Mouse (Mus musculus): Measurements from ENCODE around the gene Adamtsl3. TPM values are rescaled to one million over a fixed set of nuclear protein-coding genes. Genes with fewer than 3 reads are reported as not detected.

Gene Adamtsl3
- polyA plus RNA-seq, 1 experiment from 2014 or later = 0.36 TPM

GRCm38 (mm10) chr7:82530583-82530982, 195.1 kb downstream of the Adamtsl3 start:
- WGBS = 85% methylated on average over 5 of the region's 5 CpGs

GRCm38 (mm10) chr7:82531376-82531775, 195.9 kb downstream of the Adamtsl3 start:
- 83% methylated on average over 7 of the region's 7 CpGs for WGBS
- H3K27me3 ChIP-seq (ENCODE audit: control insufficient read depth, insufficient read depth, low read length) = no peaks in the 10 kb centered on the region
- H3K4me1 ChIP-seq (replicated peaks; ENCODE audit: control insufficient read depth, insufficient read depth, low read length) = no peaks in the 10 kb centered on the region
- H3K9ac ChIP-seq (ENCODE audit: low read length) = no peak overlapping the region
- no peaks in the 10 kb centered on the region for H3K9me3 ChIP-seq (ENCODE audit: control insufficient read depth, low read length)
- H3K36me3 ChIP-seq (ENCODE audit: control insufficient read depth, insufficient read depth, low read length) = no peaks in the 10 kb centered on the region
- H3K4me2 ChIP-seq (ENCODE audit: low read depth, low read length, severe bottlenecking) = no peak overlapping the region
- no peak overlapping the region for H3K4me3 ChIP-seq (ENCODE audit: low read depth, low read length)
- DNase-seq (ENCODE audit: low spot score) = no peak
- no peak for ATAC-seq (replicated peaks; ENCODE audit: low FRiP score)
- no peak overlapping the region for H3K27ac ChIP-seq (ENCODE audit: low read depth, low read length)

More at GRCm38 (mm10) chr7:82530583-82530982, 195.1 kb downstream of the Adamtsl3 start:
- H3K27ac ChIP-seq (ENCODE audit: low read depth, low read length) = no peak overlapping the region
- H3K9ac ChIP-seq (ENCODE audit: low read length) = no peak overlapping the region
- no peaks in the 10 kb centered on the region for H3K36me3 ChIP-seq (ENCODE audit: control insufficient read depth, insufficient read depth, low read length)
- no peaks in the 10 kb centered on the region for H3K27me3 ChIP-seq (ENCODE audit: control insufficient read depth, insufficient read depth, low read length)
- no peaks in the 10 kb centered on the region for H3K4me1 ChIP-seq (replicated peaks; ENCODE audit: control insufficient read depth, insufficient read depth, low read length)
- ATAC-seq (replicated peaks; ENCODE audit: low FRiP score) = no peak
- no peak for DNase-seq (ENCODE audit: low spot score)
- no peak overlapping the region for H3K4me3 ChIP-seq (ENCODE audit: low read depth, low read length)
- H3K9me3 ChIP-seq (ENCODE audit: control insufficient read depth, low read length) = no peaks in the 10 kb centered on the region
- no peak overlapping the region for H3K4me2 ChIP-seq (ENCODE audit: low read depth, low read length, severe bottlenecking)

GRCm38 (mm10) chr7:82533188-82533587, 197.7 kb downstream of the Adamtsl3 start:
- ATAC-seq (replicated peaks; ENCODE audit: low FRiP score) (no peak), DNase-seq (ENCODE audit: low spot score) (no peak)
- H3K9me3 ChIP-seq (ENCODE audit: control insufficient read depth, low read length) = no peaks in the 10 kb centered on the region
- H3K4me3 ChIP-seq (ENCODE audit: low read depth, low read length) = no peak overlapping the region
- H3K9ac ChIP-seq (ENCODE audit: low read length) = no peak overlapping the region
- H3K27me3 ChIP-seq (ENCODE audit: control insufficient read depth, insufficient read depth, low read length) = no peaks in the 10 kb centered on the region
- H3K4me1 ChIP-seq (replicated peaks; ENCODE audit: control insufficient read depth, insufficient read depth, low read length) = no peaks in the 10 kb centered on the region
- H3K4me2 ChIP-seq (ENCODE audit: low read depth, low read length, severe bottlenecking) = no peak overlapping the region
- 73% methylated on average over 4 of the region's 4 CpGs for WGBS
- H3K27ac ChIP-seq (ENCODE audit: low read depth, low read length) = no peak overlapping the region
- H3K36me3 ChIP-seq (ENCODE audit: control insufficient read depth, insufficient read depth, low read length) = no peaks in the 10 kb centered on the region

- no peaks in the 10 kb centered on the region for H3K27me3 ChIP-seq (ENCODE audit: control insufficient read depth, insufficient read depth, low read length)
- no peak overlapping the region for H3K27ac ChIP-seq (ENCODE audit: low read depth, low read length)
- H3K36me3 ChIP-seq (ENCODE audit: control insufficient read depth, insufficient read depth, low read length) = no peaks in the 10 kb centered on the region
- H3K9ac ChIP-seq (ENCODE audit: low read length) = no peak overlapping the region
- no peaks in the 10 kb centered on the region for H3K4me1 ChIP-seq (replicated peaks; ENCODE audit: control insufficient read depth, insufficient read depth, low read length)
- ATAC-seq (replicated peaks; ENCODE audit: low FRiP score) (no peak), DNase-seq (ENCODE audit: low spot score) (no peak)
- no peak overlapping the region for H3K4me2 ChIP-seq (ENCODE audit: low read depth, low read length, severe bottlenecking)
- 85% methylated on average over 12 of the region's 12 CpGs for WGBS
- H3K9me3 ChIP-seq (ENCODE audit: control insufficient read depth, low read length) = no peaks in the 10 kb centered on the region
- H3K4me3 ChIP-seq (ENCODE audit: low read depth, low read length) = no peak overlapping the region
Observed at GRCm38 (mm10) chr7:82533747-82534504, 198.4 kb downstream of the Adamtsl3 start.

GRCm38 (mm10) chr7:82544390-82544919, 209.0 kb downstream of the Adamtsl3 start:
- 78% methylated on average over 6 of the region's 6 CpGs for WGBS
- Histone ChIP-seq H3K4me2 (ENCODE audit: low read depth, low read length, severe bottlenecking) (no peak overlapping the region), H3K9me3 (ENCODE audit: control insufficient read depth, low read length) (no peaks in the 10 kb centered on the region), H3K27ac (ENCODE audit: low read depth, low read length) (no peak overlapping the region), H3K27me3 (ENCODE audit: control insufficient read depth, insufficient read depth, low read length) (no peaks in the 10 kb centered on the region), H3K4me1 (replicated peaks; ENCODE audit: control insufficient read depth, insufficient read depth, low read length) (no peaks in the 10 kb centered on the region), H3K4me3 (ENCODE audit: low read depth, low read length) (no peak overlapping the region), H3K9ac (ENCODE audit: low read length) (no peak overlapping the region), H3K36me3 (ENCODE audit: control insufficient read depth, insufficient read depth, low read length) (no peaks in the 10 kb centered on the region)
- ATAC-seq (replicated peaks; ENCODE audit: low FRiP score) (no peak), DNase-seq (ENCODE audit: low spot score) (no peak)

GRCm38 (mm10) chr7:82552005-82552404, 216.5 kb downstream of the Adamtsl3 start:
- H3K36me3 ChIP-seq (ENCODE audit: control insufficient read depth, insufficient read depth, low read length) = no peaks in the 10 kb centered on the region
- WGBS = 69% methylated on average over 1 of the region's 1 CpGs

GRCm38 (mm10) chr7:82555803-82556202, 220.3 kb downstream of the Adamtsl3 start:
- Histone ChIP-seq H3K4me3 (ENCODE audit: low read depth, low read length) (no peak overlapping the region), H3K4me1 (replicated peaks; ENCODE audit: control insufficient read depth, insufficient read depth, low read length) (no peaks in the 10 kb centered on the region), H3K4me2 (ENCODE audit: low read depth, low read length, severe bottlenecking) (no peak overlapping the region), H3K9ac (ENCODE audit: low read length) (no peak overlapping the region), H3K27me3 (ENCODE audit: control insufficient read depth, insufficient read depth, low read length) (no peaks in the 10 kb centered on the region), H3K9me3 (ENCODE audit: control insufficient read depth, low read length) (no peaks in the 10 kb centered on the region), H3K27ac (ENCODE audit: low read depth, low read length) (no peak overlapping the region), H3K36me3 (ENCODE audit: control insufficient read depth, insufficient read depth, low read length) (no peaks in the 10 kb centered on the region)
- DNase-seq (ENCODE audit: low spot score) (no peak), ATAC-seq (replicated peaks; ENCODE audit: low FRiP score) (no peak)
- WGBS = 86% methylated on average over 5 of the region's 5 CpGs

More at GRCm38 (mm10) chr7:82552005-82552404, 216.5 kb downstream of the Adamtsl3 start:
- Histone ChIP-seq H3K4me1 (replicated peaks; ENCODE audit: control insufficient read depth, insufficient read depth, low read length) (no peaks in the 10 kb centered on the region), H3K4me3 (ENCODE audit: low read depth, low read length) (no peak overlapping the region), H3K4me2 (ENCODE audit: low read depth, low read length, severe bottlenecking) (no peak overlapping the region), H3K9me3 (ENCODE audit: control insufficient read depth, low read length) (no peaks in the 10 kb centered on the region), H3K27ac (ENCODE audit: low read depth, low read length) (no peak overlapping the region), H3K27me3 (ENCODE audit: control insufficient read depth, insufficient read depth, low read length) (no peaks in the 10 kb centered on the region), H3K9ac (ENCODE audit: low read length) (no peak overlapping the region)
- DNase-seq (ENCODE audit: low spot score) (no peak), ATAC-seq (replicated peaks; ENCODE audit: low FRiP score) (no peak)

GRCm38 (mm10) chr7:82556417-82556816, 220.9 kb downstream of the Adamtsl3 start:
- DNase-seq (ENCODE audit: low spot score) (no peak), ATAC-seq (replicated peaks; ENCODE audit: low FRiP score) (no peak)
- H3K9me3 ChIP-seq (ENCODE audit: control insufficient read depth, low read length) = no peaks in the 10 kb centered on the region
- H3K27me3 ChIP-seq (ENCODE audit: control insufficient read depth, insufficient read depth, low read length) = no peaks in the 10 kb centered on the region
- no peak overlapping the region for H3K4me2 ChIP-seq (ENCODE audit: low read depth, low read length, severe bottlenecking)
- no peak overlapping the region for H3K4me3 ChIP-seq (ENCODE audit: low read depth, low read length)
- WGBS = 87% methylated on average over 10 of the region's 10 CpGs
- H3K4me1 ChIP-seq (replicated peaks; ENCODE audit: control insufficient read depth, insufficient read depth, low read length) = no peaks in the 10 kb centered on the region
- H3K36me3 ChIP-seq (ENCODE audit: control insufficient read depth, insufficient read depth, low read length) = no peaks in the 10 kb centered on the region
- H3K27ac ChIP-seq (ENCODE audit: low read depth, low read length) = no peak overlapping the region
- H3K9ac ChIP-seq (ENCODE audit: low read length) = no peak overlapping the region

- Histone ChIP-seq H3K4me2 (ENCODE audit: low read depth, low read length, severe bottlenecking) (no peak overlapping the region), H3K4me1 (replicated peaks; ENCODE audit: control insufficient read depth, insufficient read depth, low read length) (no peaks in the 10 kb centered on the region)
- no peak for DNase-seq (ENCODE audit: low spot score)
Observed at GRCm38 (mm10) chr7:82557111-82557510, 221.6 kb downstream of the Adamtsl3 start.

More at GRCm38 (mm10) chr7:82557111-82557510, 221.6 kb downstream of the Adamtsl3 start:
- Histone ChIP-seq H3K9ac (ENCODE audit: low read length) (no peak overlapping the region), H3K9me3 (ENCODE audit: control insufficient read depth, low read length) (no peaks in the 10 kb centered on the region), H3K36me3 (ENCODE audit: control insufficient read depth, insufficient read depth, low read length) (no peaks in the 10 kb centered on the region), H3K4me3 (ENCODE audit: low read depth, low read length) (no peak overlapping the region), H3K27ac (ENCODE audit: low read depth, low read length) (no peak overlapping the region), H3K27me3 (ENCODE audit: control insufficient read depth, insufficient read depth, low read length) (no peaks in the 10 kb centered on the region)
- WGBS = 89% methylated on average over 11 of the region's 11 CpGs
- ATAC-seq (replicated peaks; ENCODE audit: low FRiP score) = no peak
